Mouse (Mus musculus) frontal cortex, adult (tissue): ENCODE results near the gene Alad.

Source experiments
- ATAC-seq: cut with Nextera tagmentation; 2 replicates; pipeline ENCODE4 v1.9.2; 2017; ENCODE audit warnings: mild to moderate bottlenecking, moderate library complexity, mixed read lengths; ENCODE audit not compliant: low TSS enrichment

Alad gene

DNA sequence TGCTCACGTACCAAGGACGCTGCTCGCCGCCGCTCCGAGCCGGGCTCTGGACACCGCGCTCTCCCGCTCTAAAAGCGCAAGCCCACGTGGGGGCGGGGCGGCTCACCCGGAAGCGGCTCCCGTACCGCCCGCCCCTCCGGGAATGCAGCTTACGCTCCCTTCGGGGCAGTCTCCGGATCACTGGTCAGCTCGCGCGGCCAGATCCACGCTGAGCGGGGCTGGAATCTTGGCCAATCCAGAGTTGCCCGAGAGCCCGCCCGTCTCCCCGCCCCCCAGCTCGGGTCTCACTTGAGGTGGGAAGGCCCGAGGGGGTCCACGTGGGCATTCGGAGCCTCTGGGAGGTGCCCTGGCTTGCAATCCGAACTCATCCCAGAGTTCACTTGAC is at the start of gene Alad:
TSS of gene Alad (minus strand) at position 70 of the 385 bp plus-strand sequence.
- ATAC-seq, result peak; percentile 81

- ATAC-seq, result no peak
These were observed 48.6 kb upstream of the Alad start for GRCm38 (mm10) chr4:62568359-62568758.

DNA sequence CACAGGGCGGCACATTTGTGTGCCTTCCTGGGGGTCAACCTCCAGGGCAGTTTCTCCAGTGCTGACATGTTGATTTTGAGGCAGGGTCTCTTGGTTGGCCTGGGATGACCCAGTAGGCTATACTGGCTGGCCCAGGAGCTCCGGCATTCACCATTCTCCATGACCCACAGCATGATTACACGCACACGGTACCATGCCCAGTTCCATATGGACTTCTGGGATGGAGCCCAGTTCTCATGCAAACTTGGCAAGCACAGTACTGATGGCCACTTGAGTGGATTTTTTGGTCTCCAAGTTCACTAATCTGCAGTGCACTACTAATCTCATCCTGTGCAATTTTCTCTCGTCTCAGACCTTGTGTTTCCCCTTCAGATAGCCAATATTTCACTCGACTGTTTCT is 48.0 kb upstream of the Alad start:
- no peak for ATAC-seq

DNA sequence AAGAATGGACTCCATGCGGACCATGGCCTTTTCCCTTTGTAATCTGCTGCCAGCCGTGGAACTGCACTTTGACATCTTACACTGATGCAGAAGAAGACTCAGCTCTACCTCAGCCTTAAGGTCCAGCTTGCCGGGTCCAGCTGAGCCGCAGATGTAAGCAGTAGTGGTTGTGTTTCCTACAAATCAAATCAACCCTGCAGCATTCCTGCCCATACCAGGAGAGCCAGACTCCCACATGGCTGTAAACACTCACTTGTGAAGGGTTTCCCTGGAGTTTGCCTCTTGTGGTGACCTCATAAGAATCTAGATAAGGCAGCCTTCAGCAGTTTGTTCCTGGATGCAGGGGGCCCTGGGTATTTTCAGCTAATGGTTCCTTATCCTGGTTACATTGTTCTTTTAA is 46.8 kb upstream of the Alad start:
- no peak for ATAC-seq

DNA sequence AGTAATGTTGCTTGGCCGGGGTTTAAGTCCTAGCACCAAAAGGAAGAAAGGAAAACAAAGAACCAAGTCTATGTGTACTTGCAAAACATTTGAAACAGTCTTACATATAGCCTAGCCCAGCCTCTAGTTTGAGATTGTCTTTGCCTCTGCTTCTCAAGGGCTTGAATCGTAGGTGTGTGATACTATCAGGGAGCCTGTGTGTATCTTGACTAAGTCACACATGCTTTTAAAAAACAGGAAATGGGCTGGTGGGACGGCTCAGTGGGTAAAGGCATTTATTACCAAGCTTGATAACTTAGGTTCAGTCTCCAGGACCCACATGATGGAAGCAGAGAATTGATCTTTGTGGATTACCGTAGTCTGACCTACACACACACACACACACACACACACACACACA is 42.3 kb upstream of the Alad start:
- ATAC-seq, result no peak

- no peak; the same call in 1 of the 2 replicates for ATAC-seq
These were observed 41.9 kb upstream of the Alad start for GRCm38 (mm10) chr4:62561630-62562001.

- peak; percentile 88 for ATAC-seq
These were observed 41.4 kb upstream of the Alad start for GRCm38 (mm10) chr4:62560963-62561629.

DNA sequence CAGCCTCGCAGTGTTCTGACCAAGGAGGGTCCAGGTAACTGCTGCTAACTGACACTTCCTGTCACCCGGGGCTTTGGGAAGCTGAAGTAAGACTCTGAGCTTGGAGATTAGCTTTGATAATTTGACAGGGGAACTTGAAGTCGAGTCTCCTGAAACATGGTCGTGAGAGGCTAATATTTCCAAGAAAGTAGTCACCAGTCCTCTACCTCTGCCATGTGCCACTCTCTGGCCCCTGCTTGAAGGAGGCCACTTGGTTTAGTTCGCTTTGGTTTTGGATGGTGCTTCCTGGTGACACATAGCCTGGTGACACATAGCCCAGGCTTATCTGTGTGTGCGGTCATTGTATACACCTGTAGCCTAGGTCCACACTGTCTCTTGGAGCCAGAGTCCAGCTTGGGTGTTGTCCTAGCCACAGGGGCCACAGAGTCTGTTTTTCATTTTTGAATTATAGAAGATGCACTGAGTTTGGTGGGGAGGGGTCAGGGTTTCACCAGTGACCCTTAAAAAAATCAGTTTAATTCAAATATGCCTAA is 40.1 kb upstream of the Alad start, which contains the start of gene Rgs3:
TSS of gene Rgs3 (plus strand) at position 51 of the 533 bp plus-strand sequence.
- ATAC-seq, result no peak

GRCm38 (mm10) chr4:62557436-62557835 is 37.7 kb upstream of the Alad start:
- peak; percentile 86 for ATAC-seq

GRCm38 (mm10) chr4:62551966-62552365 is 32.2 kb upstream of the Alad start:
- ATAC-seq, result no peak

- no peak for ATAC-seq
These were observed 25.1 kb upstream of the Alad start for GRCm38 (mm10) chr4:62544801-62545200.

DNA sequence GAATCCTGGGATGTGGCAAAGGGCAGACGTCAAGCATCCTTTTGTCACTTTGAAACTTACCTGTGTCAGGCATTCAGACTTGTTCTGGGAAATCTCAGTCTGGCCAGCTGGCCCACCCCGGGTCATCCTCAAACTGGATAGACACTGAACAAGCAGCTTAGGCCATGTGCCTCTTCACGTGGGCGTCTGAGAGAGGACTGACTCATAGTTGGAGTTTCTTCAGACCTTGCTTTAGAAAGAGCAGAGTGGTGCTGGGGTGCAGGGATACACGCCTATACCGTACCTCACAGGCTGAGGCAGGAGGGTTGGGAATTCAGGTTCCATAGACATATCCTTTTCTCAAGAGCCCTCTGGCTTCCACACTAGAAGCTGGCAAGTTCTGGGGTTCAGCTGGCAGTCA is 24.1 kb upstream of the Alad start:
- ATAC-seq, result peak; percentile 73; the same call in 1 of the 2 replicates

DNA sequence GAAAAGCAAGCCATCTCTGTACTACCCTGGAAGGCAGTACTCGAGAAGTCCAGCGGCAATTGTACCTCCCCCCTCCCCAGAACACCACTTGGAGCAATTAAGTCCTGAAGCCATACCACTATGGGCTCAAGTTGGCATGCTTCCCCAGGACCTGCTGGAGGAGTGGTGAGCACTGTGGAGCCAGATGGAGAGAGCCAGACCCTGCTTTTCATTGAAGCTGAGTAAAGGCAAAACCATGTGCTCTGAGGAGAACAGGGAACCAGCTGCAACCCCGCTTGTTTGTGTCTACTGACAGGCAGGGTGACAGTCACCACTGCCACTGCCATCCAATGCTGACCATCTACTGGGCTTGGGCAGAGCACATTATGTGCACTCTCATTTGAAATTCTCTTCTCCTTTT is 22.1 kb upstream of the Alad start:
- ATAC-seq, result no peak

DNA sequence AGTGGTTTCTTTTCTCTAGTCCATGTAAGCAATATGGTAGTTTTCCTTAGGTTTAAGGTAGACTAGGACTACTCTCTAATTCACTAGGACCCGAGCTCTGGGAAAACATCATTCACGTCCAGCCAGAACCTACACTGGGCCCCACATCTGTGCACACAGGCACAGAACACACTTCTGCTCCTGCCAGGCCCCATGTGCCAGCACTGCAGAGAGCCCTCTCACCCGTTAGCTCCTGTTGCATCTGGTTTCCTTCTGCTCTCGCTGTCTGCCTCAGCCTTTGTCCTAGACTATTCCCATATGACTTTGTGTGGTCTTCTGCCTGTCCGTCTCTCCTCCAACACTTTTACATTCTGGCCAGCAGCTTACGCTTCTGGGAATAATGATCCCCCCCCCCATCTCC is 14.0 kb upstream of the Alad start:
- ATAC-seq, result no peak

GRCm38 (mm10) chr4:62527655-62528054 is 7.9 kb upstream of the Alad start:
- no peak for ATAC-seq

- no peak for ATAC-seq
These were observed 6.5 kb upstream of the Alad start for GRCm38 (mm10) chr4:62526256-62526655.

DNA sequence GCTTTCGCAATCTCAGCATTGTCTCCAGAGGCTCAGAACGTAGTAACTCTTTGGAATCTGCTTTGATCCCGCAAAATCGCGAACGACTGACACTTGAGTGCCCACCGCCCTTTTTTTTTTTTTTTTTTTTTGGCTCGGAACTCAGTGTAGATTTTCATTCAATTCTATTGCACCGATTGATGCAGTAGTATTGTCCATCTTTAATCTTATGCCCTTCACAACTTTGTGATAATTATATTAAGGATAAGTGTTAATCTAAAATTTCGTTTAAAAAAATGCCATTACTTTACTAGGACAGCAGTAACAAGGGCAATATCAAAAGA is 5.7 kb upstream of the Alad start:
- no peak for ATAC-seq

GRCm38 (mm10) chr4:62524651-62525488 is 5.2 kb upstream of the Alad start, which contains the start of the genes Pole3 and 4933430I17Rik:
TSS of gene Pole3 (minus strand) at chr4:62525068.
TSS of gene 4933430I17Rik (plus strand) at chr4:62525369.
- ATAC-seq, result peak; percentile 89

- ATAC-seq, result no peak
These were observed 1.2 kb upstream of the Alad start for GRCm38 (mm10) chr4:62520892-62521400.

GRCm38 (mm10) chr4:62519122-62519848 is 433 bp downstream of the Alad start:
- ATAC-seq, result peak; percentile 67; the same call in 1 of the 2 replicates

- no peak for ATAC-seq
These were observed 1.1 kb downstream of the Alad start for GRCm38 (mm10) chr4:62518416-62519121.
